ENCODE assay signal across 8 mouse cellular contexts in genomic region chr2:181714903-181715326, GRCm38 (mm10). TPM values are rescaled to one million over a fixed set of nuclear protein-coding genes. Genes with fewer than 3 reads are reported as not detected.
A peak's percentile ranks its signal among the peaks of the same experiment; 100 is the strongest.
DNase-seq lines count a peak whose midpoint lies in the region; ATAC-seq and TF ChIP-seq lines count a peak whose summit lies in the region.

Gene Oprl1, plus strand, starts transcription at chr2:181715016.

- 19% methylated on average over 7 of the region's 7 CpGs for WGBS in cerebellum, adult 2 months
- 0% methylated on average over 7 of the region's 7 CpGs for WGBS in forebrain, embryonic 16.5 days
- 1% methylated on average over 7 of the region's 7 CpGs for WGBS in midbrain, embryonic 15.5 days

- no peak for TF ChIP-seq CTCF in cerebellum, adult 2 months (IDR thresholded peaks at IDR 0.05; ENCODE audit: borderline replicate concordance, insufficient read depth, low read depth, low read length)

- H3K27me3 ChIP-seq in cerebellum, adult 2 months (ENCODE audit: control insufficient read depth, insufficient read depth, low read length), result no peaks in the 10 kb centered on the region
- H3K27me3 ChIP-seq in forebrain, embryonic 16.5 days (replicated peaks; ENCODE audit: control insufficient read depth, insufficient read depth, low read length), result no peaks in the 10 kb centered on the region
- no peaks in the 10 kb centered on the region for H3K27me3 ChIP-seq in midbrain, embryonic 15.5 days (replicated peaks)

- H3K4me1 ChIP-seq in cerebellum, adult 2 months (ENCODE audit: control insufficient read depth, insufficient read depth, low read length), result peaks cover 39% of the 10 kb centered on the region
- H3K4me1 ChIP-seq in forebrain, embryonic 16.5 days (replicated peaks; ENCODE audit: control insufficient read depth, insufficient read depth, low read length), result peaks cover 33% of the 10 kb centered on the region
- H3K4me1 ChIP-seq in midbrain, embryonic 15.5 days, result peaks cover 48% of the 10 kb centered on the region

- peak within 1 kb of the TSS; percentile 57 for H3K4me3 ChIP-seq in cerebellum, adult 2 months (replicated peaks; ENCODE audit: insufficient read depth, low read depth, low read length)
- peak within 1 kb of the TSS; percentile 49 for H3K4me3 ChIP-seq in forebrain, embryonic 16.5 days (replicated peaks; ENCODE audit: low read length)
- H3K4me3 ChIP-seq in midbrain, embryonic 15.5 days, result peak within 1 kb of the TSS; percentile 62

- ATAC-seq in forebrain, embryonic 16.5 days, result peak; percentile 68
- peak; percentile 86 for ATAC-seq in midbrain, embryonic 15.5 days (replicated peaks)

- no peak for DNase-seq in cerebellum, adult 2 months
- no peak for DNase-seq in cerebellum, adult 9-10 months
- DNase-seq in MEL-GATA-1-ER (ENCODE audit: extremely low read depth, low read depth), result peak; percentile 41
- DNase-seq in left cerebral cortex, adult 11 months (ENCODE audit: low spot score), result peak; percentile 51
- DNase-seq in adrenal gland, postnatal 4 days (ENCODE audit: low spot score in 2 of 2), result no peak
- DNase-seq in adrenal gland, adult 8-10 months, result no peak

- H3K9ac ChIP-seq in forebrain, embryonic 16.5 days (replicated peaks; ENCODE audit: low read depth, low read length), result peak within 1 kb of the TSS; percentile 62
- peak within 1 kb of the TSS; percentile 77 for H3K9ac ChIP-seq in midbrain, embryonic 15.5 days

- H3K4me2 ChIP-seq in forebrain, embryonic 16.5 days (ENCODE audit: low read length), result peak within 1 kb of the TSS; percentile 62
- peak within 1 kb of the TSS; percentile 87 for H3K4me2 ChIP-seq in midbrain, embryonic 15.5 days

- H3K36me3 ChIP-seq in forebrain, embryonic 16.5 days (ENCODE audit: control insufficient read depth, insufficient read depth), result peaks cover 12% of the 10 kb centered on the region
- peaks cover 6% of the 10 kb centered on the region; the same call in 1 of the 2 replicates for H3K36me3 ChIP-seq in midbrain, embryonic 15.5 days (replicated peaks)

- no peak within 1 kb of the TSS for H3K27ac ChIP-seq in cerebellum, adult 2 months (ENCODE audit: insufficient read depth, low read length)
- H3K27ac ChIP-seq in forebrain, embryonic 16.5 days (ENCODE audit: low read length), result peak within 1 kb of the TSS; percentile 54
- H3K27ac ChIP-seq in midbrain, embryonic 15.5 days, result peak within 1 kb of the TSS; percentile 94

- TF ChIP-seq POLR2A in cerebellum, adult 2 months (IDR thresholded peaks at IDR 0.05; ENCODE audit: borderline replicate concordance, insufficient read depth, low read length), result no peak

- no peaks in the 10 kb centered on the region for H3K9me3 ChIP-seq in forebrain, embryonic 16.5 days (ENCODE audit: control insufficient read depth, low read length)
- H3K9me3 ChIP-seq in midbrain, embryonic 15.5 days, result no peaks in the 10 kb centered on the region

RNA-seq across cellular contexts. Expression of gene Oprl1, which starts in this region (rescaled TPM):
- polyA plus RNA-seq in cerebellum, adult 2 months (2012; rRNA removed), result 28.6 and 35.1 TPM in 2 replicates
- polyA plus RNA-seq in forebrain, embryonic 16.5 days (2015; fragmentation: Nextera tagmentation; extraction: Ambion mirVana), result 46.8 and 64.1 TPM in 2 replicates
- 106 and 107 TPM in 2 replicates for polyA plus RNA-seq in midbrain, embryonic 15.5 days (2015; fragmentation: Nextera tagmentation; extraction: Ambion mirVana)
- 1 to 10 TPM; 4.0 to 6.0 TPM for total RNA-seq in adrenal gland, postnatal 4 days (2021)
- 1 to 10 TPM; 2.3 to 5.9 (median 4.8) TPM for total RNA-seq in adrenal gland, adult 8-10 months (2022)

Comparison
In these comparisons a context has a peak if more than half of its experiments do, and no peak if none do; other contexts are left out.
1. DNase-seq: peak in MEL-GATA-1-ER (single experiment) and left cerebral cortex, adult 11 months (single experiment); none in cerebellum, adult 2 months (0 of 2), cerebellum, adult 9-10 months (single experiment), adrenal gland, postnatal 4 days (0 of 2) and adrenal gland, adult 8-10 months (single experiment).
2. Peak in every context shown above with its lines, with median percentiles within 50 percentile points of each other: H3K4me3 ChIP-seq.